Mouse (Mus musculus) gastrocnemius, postnatal 25 days (tissue): ENCODE results near the gene Invs. TPM values are rescaled to one million over a fixed set of nuclear protein-coding genes. Genes with fewer than 3 reads are reported as not detected.
"Not testable (repeated sequence)": the region's sequence is repeated elsewhere in the genome, so short reads cannot be mapped to it uniquely, and the experiment has no call there.

Source experiments
- DNase-seq: peaks from one replicate; pipeline ENCODE4 v3.0.0; 2022
- total RNA-seq, 2 experiments: library from RNA; stranded (reverse); gene quantifications; 1 replicate in 1 of 2; 2 replicates in 1 of 2; pipeline ENCODE4 v1.2.3; 2021

The Invs gene
- total RNA-seq, 2 experiments from 2014 or later = 2.1 to 2.7 TPM

DNA sequence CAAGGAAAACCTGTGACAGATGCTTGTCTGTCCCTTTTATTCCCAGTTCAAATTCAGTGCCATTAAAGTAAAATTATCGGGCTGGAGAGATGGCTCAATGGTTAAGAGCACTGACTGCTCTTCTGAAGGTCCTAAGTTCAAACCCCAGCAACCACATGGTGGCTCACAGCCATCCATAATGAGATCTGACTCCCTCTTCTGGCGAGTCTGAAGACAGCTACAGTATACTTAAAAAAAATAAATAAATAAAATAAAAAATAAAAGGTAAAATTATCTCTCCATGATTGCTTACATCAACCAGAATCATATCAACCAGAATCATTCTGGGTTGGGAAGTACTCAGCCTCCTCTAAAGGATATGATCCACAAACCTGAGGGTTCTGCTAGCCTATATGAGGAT, 48.5 kb downstream of the Invs start:
- no peak for DNase-seq

- DNase-seq = no peak
Measured at GRCm38 (mm10) chr4:48332453-48333051, 53.0 kb downstream of the Invs start.

GRCm38 (mm10) chr4:48334927-48335763, 55.6 kb downstream of the Invs start:
- DNase-seq = no peak

GRCm38 (mm10) chr4:48342705-48343104, 63.1 kb downstream of the Invs start:
- no peak for DNase-seq

DNA sequence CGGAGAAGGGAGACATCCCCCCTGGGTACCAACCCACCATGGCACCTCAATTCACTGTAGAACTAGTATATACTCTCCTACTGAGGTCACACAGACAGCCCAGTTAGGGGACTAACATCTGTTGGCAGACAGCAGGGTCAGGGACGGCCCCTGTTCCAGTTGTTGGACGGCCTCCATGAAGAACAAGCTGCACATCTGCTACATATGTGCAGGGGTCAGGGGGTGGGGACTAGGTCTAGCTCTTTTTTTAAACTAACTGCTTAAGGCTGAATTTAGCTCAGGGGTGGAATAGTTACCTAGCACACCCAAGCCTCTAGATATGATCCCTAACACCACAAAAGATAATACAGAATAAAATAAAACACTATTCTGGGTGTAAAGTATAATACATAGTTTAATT, 82.8 kb downstream of the Invs start:
- no peak for DNase-seq

GRCm38 (mm10) chr4:48371037-48371436, 91.5 kb downstream of the Invs start:
- DNase-seq = no peak

DNA sequence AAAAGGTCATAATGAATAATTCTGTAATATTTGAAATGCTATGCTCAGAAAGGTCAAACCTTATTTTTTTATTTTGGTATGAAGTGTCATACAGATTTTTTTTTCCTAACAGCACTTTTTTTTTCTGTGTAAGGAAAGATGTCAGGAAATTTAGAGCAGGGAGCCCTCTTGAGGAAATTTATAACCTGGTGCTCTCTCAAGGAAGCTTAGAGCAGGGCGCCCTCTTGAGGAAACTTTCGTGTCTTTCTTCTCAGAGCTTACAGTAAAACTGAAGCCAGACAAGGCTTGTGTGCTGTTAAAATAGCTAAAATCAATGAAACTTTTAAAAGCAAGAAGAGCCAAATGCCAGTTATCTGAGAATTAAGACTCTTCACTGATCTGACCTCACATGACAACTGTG, 101.4 kb downstream of the Invs start:
- DNase-seq = peak; percentile 12

GRCm38 (mm10) chr4:48382506-48382905, 102.9 kb downstream of the Invs start:
- no peak for DNase-seq

GRCm38 (mm10) chr4:48396949-48397348, 117.4 kb downstream of the Invs start:
- DNase-seq = no peak

DNA sequence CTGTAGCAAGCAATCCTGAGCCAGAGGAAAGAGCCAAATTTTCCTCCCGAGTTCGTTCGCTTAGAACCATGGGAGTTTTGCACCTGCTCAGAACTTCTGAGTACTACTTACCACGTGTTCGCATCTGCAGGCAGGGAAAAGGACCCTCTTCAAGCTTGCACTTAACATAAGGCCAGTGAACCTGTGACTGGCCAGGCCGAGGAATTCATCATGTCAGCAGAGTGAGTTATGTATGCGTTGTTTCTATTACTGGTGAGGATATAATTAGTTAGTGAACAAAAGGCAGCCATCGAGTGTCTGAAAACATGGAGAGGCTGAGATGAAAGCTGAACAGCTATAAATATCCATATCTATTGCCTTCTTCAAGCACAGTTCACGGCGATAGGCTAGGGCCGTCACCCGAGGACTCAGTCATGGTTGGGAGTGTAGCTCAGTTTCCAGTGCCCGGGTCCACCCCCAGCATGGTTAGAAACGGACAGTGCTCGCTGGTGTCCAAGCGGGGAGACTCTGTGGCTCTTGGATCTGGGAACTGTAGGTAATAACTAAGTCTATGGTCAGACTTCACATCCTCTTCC, 123.6 kb downstream of the Invs start:
- DNase-seq = no peak

- DNase-seq = not testable (repeated sequence)
Measured at GRCm38 (mm10) chr4:48405724-48406491, 126.3 kb downstream of the Invs start.

DNA sequence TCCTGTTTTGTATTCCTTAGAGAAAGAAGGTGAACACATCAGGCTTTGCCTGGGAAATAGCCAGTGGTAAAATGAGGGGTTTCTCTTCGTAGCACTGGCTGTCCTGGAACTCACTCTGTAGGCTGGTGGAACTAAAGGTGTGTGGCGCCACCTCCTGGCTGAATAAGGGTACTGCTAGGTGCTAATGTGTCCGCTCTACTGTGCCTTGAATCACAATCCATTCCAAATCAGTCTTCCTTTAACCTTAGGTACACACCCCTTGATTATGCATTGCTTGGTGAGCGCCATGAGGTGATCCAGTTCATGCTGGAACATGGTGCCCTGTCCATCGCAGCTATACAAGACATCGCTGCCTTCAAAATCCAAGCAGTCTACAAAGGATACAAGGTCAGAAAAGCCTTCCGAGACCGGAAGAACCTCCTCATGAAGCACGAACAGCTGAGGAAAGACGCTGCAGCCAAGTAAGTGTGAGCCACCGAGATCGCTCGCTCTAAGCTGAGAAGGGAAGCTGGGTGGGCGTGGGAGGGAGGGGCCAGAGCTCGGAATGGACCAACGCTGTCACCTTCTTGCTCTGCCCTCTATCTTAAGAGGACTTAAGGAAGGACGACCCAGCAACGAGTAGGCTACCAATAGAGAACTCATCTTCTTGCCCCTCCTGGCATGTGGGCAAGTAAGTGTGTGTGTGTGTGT, 127.9 kb downstream of the Invs start:
- DNase-seq = no peak

- DNase-seq = no peak
Measured at GRCm38 (mm10) chr4:48413473-48413872, 133.9 kb downstream of the Invs start.

DNA sequence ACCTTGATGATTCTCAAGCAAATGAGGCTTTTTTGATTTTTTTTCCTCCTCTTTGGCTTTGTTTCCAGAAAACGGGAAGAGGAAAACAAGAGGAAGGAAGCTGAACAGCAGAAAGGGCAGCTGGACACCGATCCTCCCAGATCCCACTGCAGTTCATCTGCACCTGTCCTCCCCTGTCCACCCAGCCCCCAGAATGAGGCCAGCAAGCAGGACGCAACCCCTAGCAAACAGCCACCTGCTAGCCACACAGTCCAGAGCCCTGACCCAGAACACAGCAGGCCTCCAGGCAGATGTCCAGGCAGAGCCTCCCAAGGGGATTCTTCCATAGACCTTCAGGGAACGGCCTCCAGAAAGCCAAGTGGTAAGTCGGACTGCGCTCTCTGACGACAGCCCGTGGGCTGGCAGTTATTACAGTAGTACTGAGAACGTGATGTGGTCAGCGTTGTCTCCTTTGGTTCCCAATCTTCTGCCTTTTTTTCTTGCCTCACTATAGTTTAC, 136.3 kb downstream of the Invs start:
- DNase-seq = peak; percentile 68

DNA sequence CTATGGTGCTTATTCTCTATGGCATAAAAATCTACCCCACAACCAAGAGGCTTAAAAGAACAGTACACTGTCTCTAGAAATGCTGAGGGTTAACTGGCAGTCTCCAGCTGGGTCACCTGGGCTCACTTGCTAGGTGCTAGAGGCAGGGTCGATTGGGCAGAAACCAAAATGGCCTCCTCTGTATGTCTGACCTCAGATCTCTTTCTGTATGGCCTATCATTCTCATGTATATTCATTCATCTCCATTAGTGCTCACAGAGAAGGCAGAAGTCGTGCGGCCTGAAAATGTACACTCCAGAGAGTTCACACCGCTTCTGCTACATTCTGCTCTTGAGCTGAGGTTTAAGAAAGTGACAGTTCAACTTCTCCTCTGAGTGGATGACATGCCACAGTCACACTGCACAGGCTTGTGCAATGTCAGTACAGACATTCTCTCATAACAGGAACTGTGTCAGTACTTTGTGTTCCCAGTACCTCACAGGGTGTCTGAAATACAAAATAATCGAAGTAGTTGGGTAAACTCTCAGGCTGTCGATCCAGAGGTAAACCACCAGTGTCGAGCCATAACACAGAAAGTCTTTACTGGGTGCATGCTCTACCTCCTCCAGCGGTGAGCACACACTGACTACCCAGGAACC, 139.4 kb downstream of the Invs start:
- DNase-seq = no peak

DNA sequence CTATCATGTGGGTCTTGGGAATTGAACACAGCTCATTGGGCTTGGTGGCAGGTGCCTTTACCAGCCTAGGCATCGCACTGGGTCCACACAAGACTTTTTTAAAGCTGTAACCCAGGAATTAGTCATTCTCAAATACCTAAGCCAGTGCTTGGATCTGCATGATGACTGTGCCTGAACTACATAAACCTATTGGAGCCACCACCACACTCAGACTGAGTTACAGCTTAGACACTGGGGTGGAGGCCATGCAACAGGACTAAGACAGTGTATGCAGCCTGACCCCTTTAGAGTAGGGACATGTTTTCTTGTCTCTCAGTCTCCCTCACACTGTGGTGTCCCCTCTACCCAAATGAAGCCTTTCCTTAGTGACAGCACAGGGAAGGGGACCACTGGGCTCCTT, 143.1 kb downstream of the Invs start:
- no peak for DNase-seq

DNA sequence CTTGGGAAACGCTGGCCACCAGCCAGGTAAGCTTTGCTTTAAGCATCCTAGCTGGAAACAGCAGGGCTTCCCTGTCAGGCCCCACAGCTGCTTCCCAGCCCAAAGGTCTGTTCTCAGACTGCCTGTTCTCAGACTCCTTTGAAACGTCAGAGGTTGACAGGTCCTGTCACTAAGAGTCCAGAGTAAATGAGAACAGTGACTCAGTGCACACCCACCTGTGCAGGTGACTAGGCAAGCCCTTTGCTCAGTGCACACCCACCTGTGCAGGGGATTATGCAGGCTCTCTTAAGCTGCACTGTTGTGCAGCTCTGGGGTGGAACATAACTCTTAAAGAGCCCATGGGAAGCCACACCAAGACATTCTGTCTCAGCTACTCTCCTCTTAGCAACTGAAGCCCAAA, 144.2 kb downstream of the Invs start:
- DNase-seq = no peak

- DNase-seq = no peak
Measured at GRCm38 (mm10) chr4:48427413-48427812, 147.9 kb downstream of the Invs start.

DNA sequence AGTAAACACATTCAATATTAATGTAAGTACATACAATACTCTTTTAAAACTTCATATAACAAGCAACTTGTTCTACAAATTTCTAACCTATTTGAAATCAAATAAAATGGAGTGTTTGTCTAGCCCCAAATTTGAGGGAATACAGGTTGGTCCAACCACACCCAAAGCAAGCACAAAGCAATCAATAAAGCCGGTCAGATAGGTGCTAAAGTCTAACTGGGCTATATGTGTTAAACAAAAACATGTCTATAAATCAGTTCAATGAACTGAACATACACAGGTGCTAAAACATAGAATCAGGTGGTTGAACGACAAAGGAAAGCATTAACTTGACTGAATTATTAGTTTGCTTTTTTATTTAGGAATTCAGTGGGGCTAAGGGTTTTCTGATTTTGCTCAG, 148.5 kb downstream of the Invs start:
- no peak for DNase-seq

DNA sequence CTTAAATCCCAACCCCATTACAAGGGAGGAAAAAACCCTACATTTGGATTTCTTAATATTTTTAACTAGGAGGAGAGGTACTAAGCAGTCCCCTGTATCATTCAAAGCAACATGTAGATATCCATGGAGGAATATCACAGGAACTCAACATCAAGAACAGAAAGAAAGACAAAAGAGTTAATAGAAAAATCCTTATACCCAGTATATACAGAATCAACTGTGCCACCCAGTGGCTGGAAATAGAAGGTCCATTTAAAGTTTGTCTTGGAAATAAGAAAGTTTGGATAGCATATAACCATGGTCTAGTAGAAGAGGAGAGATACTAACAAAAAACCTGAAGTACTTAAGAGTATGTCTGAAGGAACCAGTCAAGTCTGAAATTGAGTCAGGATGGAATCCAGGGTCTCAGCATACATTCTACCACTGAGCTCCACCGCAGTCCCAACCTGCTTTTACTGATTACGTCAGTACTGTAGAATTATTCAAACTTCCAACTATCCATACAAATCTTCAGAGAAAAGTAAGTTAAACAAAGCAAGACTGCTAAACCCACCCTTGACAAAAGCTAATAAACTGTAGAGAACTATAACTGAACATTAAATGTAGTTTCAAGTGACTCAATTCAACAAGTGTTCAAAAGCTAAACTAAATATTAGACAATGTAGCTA, 174.7 kb downstream of the Invs start:
- no peak for DNase-seq

DNA sequence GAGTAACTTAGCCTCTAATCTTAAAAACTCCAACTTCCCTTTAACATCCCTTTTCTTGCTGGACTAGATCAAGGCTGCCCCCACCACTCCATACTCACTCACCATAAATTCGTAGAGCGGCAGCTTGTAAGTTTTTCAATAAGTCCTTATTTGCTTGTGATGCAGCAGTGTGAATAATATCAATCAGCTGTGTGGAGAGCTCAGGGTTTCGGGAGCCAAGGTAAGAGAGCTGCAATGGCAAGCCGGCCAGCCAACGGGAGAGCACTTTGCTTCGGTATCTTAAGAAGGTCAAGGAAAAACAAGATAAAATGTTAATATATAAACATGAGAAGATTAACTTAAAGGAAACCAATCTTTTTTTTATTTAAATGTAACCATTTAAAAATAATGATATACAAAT, 178.9 kb downstream of the Invs start:
- DNase-seq = no peak
